In the genomic region with DNA sequence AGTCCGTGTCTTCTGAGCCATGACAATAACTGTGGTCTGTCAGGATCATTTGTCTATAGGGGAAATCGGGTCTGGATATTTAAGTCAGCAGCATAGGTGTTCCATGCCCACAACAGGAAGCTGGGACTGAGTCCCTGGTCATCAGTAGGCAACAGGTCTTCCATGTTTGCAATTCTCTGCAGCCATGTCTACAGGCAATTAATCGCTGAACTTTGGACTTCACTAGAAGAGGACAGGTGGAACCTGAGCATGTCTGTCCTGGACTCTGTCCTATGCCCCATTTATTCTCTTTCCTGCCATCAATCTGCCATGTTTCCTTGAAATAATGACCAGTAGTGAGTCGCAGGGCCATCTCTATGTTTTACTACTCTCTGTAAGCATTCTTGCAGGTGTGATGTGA, we compare ENCODE assay signal across 24 mouse cellular contexts. TPM values are rescaled to one million over a fixed set of nuclear protein-coding genes. Genes with fewer than 3 reads are reported as not detected.
"Had no signal": no experiment of that assay in that cellular context is flagged by ENCODE, and none has a peak within 500 bp of the region (broad histone marks: within the 10 kb centered on the region; RNA-seq: fewer than 3 reads in every experiment).

No protein-coding gene starts in this region.

- H3K4me1 ChIP-seq: neural tube, embryonic 13.5 days; neural tube, embryonic 15.5 days; stomach, embryonic 15.5 days had no signal

- H3K4me3 ChIP-seq: neural tube, embryonic 13.5 days; neural tube, embryonic 15.5 days; stomach, embryonic 15.5 days had no signal

- DNase-seq: retina, postnatal 1 day; right cerebral cortex, adult 18-20 months; right cerebral cortex, postnatal 14 days; right cerebral cortex, postnatal 25 days; right cerebral cortex, postnatal 4 days; spleen, adult 18-20 months; thymus, adult 18-20 months; thymus, adult 2 months; thymus, postnatal 14 days; thymus, postnatal 25 days; thymus, postnatal 36 days; thymus, postnatal 4 days had no signal

- H3K36me3 ChIP-seq: neural tube, embryonic 13.5 days; neural tube, embryonic 15.5 days; stomach, embryonic 15.5 days had no signal

- H3K9ac ChIP-seq: neural tube, embryonic 13.5 days; neural tube, embryonic 15.5 days; stomach, embryonic 15.5 days had no signal

- H3K9me3 ChIP-seq: neural tube, embryonic 13.5 days; neural tube, embryonic 15.5 days; stomach, embryonic 15.5 days had no signal

- H3K4me2 ChIP-seq: neural tube, embryonic 13.5 days; neural tube, embryonic 15.5 days; stomach, embryonic 15.5 days had no signal

- H3K27ac ChIP-seq: neural tube, embryonic 13.5 days; neural tube, embryonic 15.5 days; stomach, embryonic 15.5 days had no signal

- H3K27me3 ChIP-seq: neural tube, embryonic 13.5 days; neural tube, embryonic 15.5 days; stomach, embryonic 15.5 days had no signal

RNA-seq across cellular contexts. Expression of a gene that starts 54.9 kb away (rescaled TPM):
- total RNA-seq: neutrophil, adult 5-6 weeks had no signal
- polyA plus RNA-seq: neural tube, embryonic 13.5 days; neural tube, embryonic 14.5 days; neural tube, embryonic 15.5 days; small intestine, adult 2 months; spleen, adult 2 months; stomach, embryonic 14.5 days; stomach, embryonic 15.5 days; stomach, embryonic 16.5 days; testis, adult 2 months; thymus, postnatal 0 days; urinary bladder, adult 2 months had no signal
